Mouse (Mus musculus) layer of hippocampus, postnatal 36 days (tissue): ENCODE measurements around the gene Kcnc1. TPM values are rescaled to one million over a fixed set of nuclear protein-coding genes. Genes with fewer than 3 reads are reported as not detected.

Experiments
- DNase-seq, 2 experiments: peaks; one replicate each; pipeline ENCODE4 v3.0.0; 2022
- total RNA-seq, 2 experiments: library from RNA; stranded (reverse); gene quantifications; 2 replicates each; pipeline ENCODE4 v1.2.3; 2021

Gene Kcnc1
- total RNA-seq, 2 experiments from 2014 or later, result 114 to 119 TPM

GRCm38 (mm10) chr7:46394933-46395332 is 1.4 kb upstream of the Kcnc1 start:
- DNase-seq, result no peak

DNA sequence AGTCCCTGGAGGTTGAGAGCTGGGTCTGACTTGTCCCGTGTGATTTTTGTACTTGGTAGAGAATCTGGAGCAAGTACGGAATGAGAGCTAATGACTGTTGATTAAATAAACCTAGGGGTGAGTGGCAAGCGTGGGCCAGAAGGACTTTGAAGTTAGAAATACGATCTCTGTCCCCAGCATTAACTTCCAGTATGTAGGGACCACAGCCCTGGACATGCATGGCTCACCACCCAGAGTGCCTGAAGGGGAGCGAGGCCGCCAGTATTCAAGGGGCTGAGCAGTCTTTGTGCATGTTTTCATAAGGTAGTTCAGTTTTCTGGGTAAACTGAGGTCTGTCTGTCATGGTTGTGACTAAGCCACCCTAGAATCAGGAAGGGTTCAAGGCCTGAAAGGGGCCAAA is 726 bp upstream of the Kcnc1 start:
- DNase-seq, result no peak

DNA sequence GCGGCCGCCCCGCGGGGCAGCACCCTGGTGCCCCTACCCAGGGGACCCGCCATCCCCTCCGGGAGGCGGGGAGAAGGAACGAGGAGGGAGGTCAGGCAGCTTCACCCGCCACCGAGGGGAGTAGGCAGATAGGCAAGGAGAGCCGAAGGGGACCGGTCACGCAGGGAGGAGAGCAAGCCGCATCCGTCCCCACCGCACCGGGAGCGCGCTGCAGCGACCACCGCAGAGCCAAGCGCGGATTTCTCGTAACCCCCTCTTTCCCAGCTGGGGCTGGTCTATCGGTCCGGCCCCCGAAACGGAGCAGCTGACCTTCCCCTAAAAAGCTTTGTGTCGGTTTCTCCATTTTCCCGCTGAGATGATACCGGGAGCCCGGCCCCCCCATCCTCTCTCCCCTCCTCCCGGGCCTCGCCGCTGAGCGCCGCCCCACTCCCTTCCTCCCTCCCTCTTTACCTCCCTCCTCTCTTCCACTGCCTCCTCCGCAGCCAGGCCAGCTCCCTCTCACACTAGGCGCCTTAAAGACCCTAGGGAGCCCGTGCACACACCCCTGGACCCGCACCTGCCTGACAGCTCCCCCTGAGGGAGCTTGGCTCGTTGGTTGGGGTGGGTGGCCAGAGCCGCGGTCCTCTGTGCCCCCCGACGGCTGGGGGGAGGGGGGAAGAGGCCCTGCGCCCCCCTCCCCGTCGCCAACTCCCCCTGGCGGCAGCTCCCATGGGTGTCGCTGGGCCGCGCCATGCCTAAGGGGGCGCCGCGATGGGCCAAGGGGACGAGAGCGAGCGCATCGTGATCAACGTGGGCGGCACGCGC is 833 bp downstream of the Kcnc1 start:
- peak; percentile 71 to 73 for DNase-seq

DNA sequence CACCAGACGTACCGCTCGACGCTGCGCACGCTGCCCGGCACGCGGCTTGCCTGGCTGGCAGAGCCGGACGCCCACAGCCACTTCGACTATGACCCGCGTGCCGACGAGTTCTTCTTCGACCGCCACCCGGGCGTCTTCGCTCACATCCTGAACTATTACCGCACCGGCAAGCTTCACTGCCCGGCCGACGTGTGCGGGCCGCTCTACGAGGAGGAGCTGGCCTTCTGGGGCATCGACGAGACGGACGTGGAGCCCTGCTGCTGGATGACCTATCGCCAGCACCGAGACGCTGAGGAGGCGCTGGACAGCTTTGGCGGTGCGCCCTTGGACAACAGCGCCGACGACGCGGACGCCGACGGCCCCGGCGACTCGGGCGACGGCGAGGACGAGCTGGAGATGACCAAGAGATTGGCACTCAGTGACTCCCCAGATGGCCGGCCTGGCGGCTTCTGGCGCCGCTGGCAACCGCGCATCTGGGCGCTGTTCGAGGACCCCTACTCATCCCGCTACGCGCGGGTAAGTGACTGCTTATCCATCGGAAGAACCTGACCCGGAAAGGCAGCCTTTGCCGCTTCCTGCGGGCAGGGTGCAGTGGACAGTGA is 1.5 kb downstream of the Kcnc1 start:
- DNase-seq, result no peak

DNA sequence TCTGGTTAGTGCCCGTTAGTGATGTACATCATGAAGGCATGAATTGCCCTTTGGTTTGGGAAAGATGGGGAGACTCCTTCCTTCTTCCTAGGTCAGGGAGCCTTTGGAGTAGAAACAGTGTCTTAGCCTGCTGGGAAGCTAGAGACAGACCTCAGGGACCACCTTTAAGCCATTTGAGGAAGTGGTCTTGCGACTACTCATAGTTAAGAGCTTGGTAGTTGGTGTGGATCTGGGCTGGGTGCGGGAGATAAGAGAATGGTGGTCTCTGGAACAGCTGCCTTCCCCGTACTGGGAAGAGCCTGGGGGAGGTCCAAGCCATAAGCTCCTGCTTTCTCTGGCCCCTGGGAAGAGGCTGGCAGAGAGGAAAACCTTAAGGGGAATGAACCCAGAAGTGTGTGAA is 2.3 kb downstream of the Kcnc1 start:
- no peak for DNase-seq

- DNase-seq, result no peak
Measured at GRCm38 (mm10) chr7:46399676-46400075, 3.4 kb downstream of the Kcnc1 start.

- DNase-seq, result peak in 1 of 2 experiments; percentile 5
Measured at GRCm38 (mm10) chr7:46400346-46400745, 4.0 kb downstream of the Kcnc1 start.

DNA sequence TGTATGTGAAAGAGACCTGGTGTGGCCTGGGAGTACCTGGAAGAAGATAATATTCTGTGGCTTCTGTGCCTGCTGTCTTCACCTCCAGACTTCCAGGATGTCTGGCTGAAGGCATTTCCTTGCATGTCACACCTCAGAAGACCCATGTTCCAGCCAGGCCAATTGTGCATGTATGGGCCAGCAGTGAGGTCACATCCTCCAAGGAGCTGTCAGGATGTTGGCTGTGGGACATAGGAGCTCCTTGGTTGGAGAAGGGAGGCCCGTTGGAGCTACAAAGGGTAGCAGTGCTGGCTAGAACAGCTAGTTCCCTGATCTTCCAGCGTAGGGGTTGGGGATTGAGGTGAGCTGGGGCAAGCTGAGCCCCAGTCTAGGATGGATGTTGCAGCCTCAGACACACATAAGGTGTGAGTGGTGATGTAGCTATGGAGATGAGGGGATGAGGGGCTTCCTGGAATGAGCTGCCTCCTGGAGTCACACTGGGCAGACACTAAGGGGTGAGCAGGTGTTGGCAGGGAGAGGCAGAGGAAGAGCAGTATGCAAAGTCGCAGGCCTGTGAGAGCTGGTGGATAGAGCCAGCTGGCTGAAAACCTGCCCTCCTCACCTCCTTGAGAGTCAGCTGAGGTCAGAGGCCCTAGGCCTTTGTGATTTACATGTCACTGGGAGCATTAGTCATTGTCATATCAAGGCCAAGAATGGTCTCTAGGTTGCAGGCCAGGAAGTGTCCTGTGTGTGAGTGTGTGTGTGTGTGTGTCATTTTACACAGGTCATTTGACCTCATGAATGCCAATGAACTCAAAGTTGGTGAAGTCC is 5.3 kb downstream of the Kcnc1 start:
- peak in 1 of 2 experiments; percentile 2 for DNase-seq

DNA sequence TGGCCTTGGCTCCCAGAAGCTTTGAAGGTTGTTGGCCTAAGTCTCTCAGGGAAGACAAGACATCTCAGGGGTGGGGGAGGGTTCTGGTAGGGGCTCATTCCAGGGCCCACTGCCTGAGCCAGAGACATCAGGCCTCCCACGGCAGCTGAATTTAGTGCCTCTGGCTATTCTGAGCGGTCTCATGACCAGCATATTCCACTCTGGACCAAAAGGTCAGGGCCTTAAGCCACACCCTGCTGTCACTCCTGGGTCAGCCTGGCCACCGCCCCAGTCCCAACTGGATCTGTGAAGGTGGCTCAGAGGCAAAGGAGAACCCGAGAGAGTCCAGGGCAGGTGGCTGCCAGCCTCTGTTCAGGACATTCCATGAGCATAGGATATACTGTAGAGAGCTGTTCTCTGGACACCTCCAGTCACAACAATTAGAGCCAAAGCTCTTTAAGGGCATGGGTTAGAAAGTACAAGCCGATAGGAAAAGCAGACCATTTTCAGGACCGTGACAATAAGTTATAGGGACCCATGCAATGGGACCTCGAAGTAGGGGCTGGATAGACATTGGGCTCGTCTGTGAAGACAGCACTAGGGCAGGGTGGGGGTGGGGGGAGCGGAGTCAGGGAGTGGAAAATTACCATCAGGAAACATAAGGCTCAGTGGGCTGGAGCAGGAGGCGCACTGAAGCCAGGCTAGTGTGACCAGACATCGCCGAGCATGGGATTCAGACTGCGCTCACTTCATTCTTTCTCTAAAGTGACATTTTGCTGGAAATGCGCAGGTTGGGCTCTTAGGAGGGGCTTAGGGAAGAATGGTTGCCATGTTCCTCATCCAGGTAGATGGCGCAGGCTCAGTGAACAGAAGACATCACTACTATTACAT is 7.6 kb downstream of the Kcnc1 start:
- peak in 1 of 2 experiments; percentile 2 for DNase-seq

- DNase-seq, result no peak
Measured at GRCm38 (mm10) chr7:46404756-46405155, 8.5 kb downstream of the Kcnc1 start.

DNA sequence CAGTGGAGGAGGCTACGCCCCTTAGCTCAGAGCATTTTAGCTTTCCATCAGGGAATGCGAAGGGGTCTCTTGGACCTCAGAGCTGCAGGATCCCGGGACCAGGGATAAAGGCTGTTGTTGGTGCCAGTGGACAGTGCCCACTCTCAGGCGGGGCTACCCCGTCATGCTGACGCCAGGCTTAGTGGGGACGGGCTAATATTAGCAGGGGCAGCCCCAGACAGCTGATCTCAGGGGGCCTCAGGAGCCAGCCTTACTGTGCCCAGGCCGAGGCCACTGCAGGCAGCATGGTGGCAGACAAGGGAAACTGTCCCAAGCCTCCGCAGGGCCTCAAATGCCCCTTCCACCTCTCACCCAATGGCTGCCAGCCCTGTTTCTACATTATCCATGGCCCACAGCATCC is 12.3 kb downstream of the Kcnc1 start:
- no peak for DNase-seq

DNA sequence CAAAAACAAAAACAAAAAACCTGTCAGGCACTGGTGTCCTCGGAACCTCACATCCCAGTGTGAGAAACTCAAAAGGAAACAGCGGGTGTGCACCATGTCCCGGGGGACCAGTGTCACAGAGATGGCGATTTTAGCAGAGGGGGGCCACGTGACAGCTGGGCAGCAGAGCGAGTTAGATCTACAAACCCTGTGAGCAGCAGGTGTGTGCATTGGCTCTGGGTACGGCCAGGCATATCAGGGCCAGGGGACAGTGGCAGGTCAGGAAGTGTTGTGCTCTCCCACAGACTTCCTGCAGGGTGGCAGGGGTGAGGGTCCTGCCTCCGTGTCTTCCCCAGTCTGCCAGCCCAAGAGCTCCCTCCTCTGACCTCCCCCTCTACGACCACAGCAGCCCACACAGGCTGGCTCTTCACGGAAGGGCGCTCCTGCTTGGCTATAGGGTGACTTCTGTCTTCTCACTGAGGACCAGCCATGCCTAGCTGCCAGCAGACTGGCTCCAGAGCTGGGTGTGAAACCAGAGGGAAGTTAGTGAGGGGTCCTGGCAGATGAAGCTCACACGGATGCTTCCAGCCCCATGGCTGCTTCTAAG is 13.0 kb downstream of the Kcnc1 start:
- DNase-seq, result no peak

- no peak for DNase-seq
Measured at GRCm38 (mm10) chr7:46410727-46411126, 14.4 kb downstream of the Kcnc1 start.

DNA sequence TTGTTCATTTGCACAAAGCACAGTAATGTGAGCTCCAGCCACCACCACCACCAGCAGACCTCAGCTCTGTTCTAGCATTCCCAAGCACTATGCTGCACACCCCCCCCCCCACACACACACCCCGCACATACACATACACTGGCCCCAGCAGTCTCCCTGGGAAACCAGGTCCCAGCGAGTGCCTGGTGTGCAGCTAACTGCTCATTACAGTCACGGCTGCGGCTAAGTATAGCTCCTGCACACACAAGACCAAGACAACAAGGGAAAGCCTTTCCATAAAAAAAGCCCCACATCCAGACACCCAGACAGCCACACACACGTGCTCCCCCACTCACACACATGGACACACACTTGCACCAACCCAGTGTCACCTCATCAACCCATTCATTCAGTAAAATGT is 16.5 kb downstream of the Kcnc1 start:
- DNase-seq, result no peak

GRCm38 (mm10) chr7:46413959-46414725 is 17.8 kb downstream of the Kcnc1 start:
- DNase-seq, result no peak

- DNase-seq, result peak in 1 of 2 experiments; percentile 37
Measured at GRCm38 (mm10) chr7:46415818-46416425, 19.6 kb downstream of the Kcnc1 start.

- DNase-seq, result no peak
Measured at GRCm38 (mm10) chr7:46417467-46417866, 21.2 kb downstream of the Kcnc1 start.

GRCm38 (mm10) chr7:46418102-46418622 is 21.9 kb downstream of the Kcnc1 start:
- no peak for DNase-seq

GRCm38 (mm10) chr7:46421535-46421934 is 25.2 kb downstream of the Kcnc1 start:
- no peak for DNase-seq

GRCm38 (mm10) chr7:46422052-46422763 is 25.9 kb downstream of the Kcnc1 start:
- peak in 1 of 2 experiments; percentile 35 for DNase-seq
